Mouse (Mus musculus): ENCODE data around the gene Calm1.

DNA sequence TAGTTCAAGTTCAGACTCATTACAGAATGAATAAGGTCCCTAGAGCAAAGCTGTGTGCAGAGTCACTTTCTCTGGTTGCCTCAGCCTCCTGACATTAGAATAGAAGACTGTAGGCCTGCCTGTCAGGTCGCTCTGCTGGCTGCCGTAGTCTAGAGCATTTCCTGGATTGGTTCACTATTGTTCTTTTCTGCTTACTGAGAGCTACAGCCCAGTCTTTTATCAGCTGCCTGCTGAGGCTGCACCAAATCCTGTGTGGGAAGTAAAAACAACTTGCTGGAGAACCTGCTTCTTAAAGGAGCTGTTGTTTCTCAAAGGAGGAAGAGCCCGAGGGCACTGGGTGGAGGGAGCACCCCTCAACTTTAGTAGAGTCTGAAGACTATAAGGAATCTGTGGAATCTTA lies 4.5 kb downstream of the Calm1 start:
- TF ChIP-seq CTCF (IDR thresholded peaks at IDR 0.05; ENCODE audit: extremely low read depth, insufficient read depth, low read length): no peak
- TF ChIP-seq POLR2A (IDR thresholded peaks at IDR 0.05; ENCODE audit: extremely low read depth, insufficient read depth, low read length): no peak; the same call in 1 of the 2 replicates
